Mouse (Mus musculus): ENCODE data around the gene Spata13.

DNA sequence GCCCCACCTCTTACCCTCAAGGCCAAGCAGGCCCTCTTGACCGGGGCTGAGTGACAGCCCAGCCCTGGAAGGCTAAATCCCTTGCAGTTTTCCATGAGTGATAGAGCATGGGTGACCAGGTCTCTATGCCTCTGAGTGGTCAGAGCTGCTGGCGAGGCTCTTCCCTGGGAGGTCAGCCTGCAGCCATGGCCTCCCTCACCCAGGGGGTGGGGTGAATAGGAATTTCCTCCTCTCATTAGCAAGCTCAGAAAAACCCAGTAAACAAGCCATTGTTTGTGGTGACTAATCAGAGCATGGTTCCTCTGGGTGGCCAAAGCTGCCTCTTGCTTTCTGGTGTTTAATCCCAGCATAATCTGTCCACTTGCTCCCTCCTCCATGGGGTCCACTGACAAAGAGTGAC lies 131.2 kb downstream of the Spata13 start:
- TF ChIP-seq CTCF (IDR thresholded peaks at IDR 0.05; ENCODE audit: low read depth, low read length) (no peak), POLR2A (IDR thresholded peaks at IDR 0.05; ENCODE audit: borderline replicate concordance, low read depth, low read length) (no peak)
